8 mouse cellular contexts compared by ENCODE assay signal in genomic region chr3:142560296-142560948, GRCm38 (mm10). TPM values are rescaled to one million over a fixed set of nuclear protein-coding genes. Genes with fewer than 3 reads are reported as not detected.
DNase-seq lines count a peak whose midpoint lies in the region; ATAC-seq and TF ChIP-seq lines count a peak whose summit lies in the region.

No protein-coding gene starts in this region.

- no peaks in the 10 kb centered on the region for H3K36me3 ChIP-seq in ES-Bruce4 (ENCODE audit: control insufficient read depth, insufficient read depth, low read length, poor library complexity, severe bottlenecking)
- no peaks in the 10 kb centered on the region for H3K36me3 ChIP-seq in forebrain, embryonic 12.5 days (replicated peaks)
- H3K36me3 ChIP-seq in heart, postnatal 0 days (replicated peaks; ENCODE audit: control insufficient read depth, insufficient read depth, low read length) = no peaks in the 10 kb centered on the region
- H3K36me3 ChIP-seq in liver, embryonic 15.5 days (replicated peaks) = no peaks in the 10 kb centered on the region
- no peaks in the 10 kb centered on the region for H3K36me3 ChIP-seq in neural tube, embryonic 11.5 days (ENCODE audit: control insufficient read depth, insufficient read depth, low read length)
- no peaks in the 10 kb centered on the region for H3K36me3 ChIP-seq in stomach, postnatal 0 days (ENCODE audit: control insufficient read depth, insufficient read depth, low read length)

- no peaks in the 10 kb centered on the region for H3K4me1 ChIP-seq in ES-Bruce4 (ENCODE audit: control insufficient read depth, insufficient read depth, low read length)
- peaks cover 4% of the 10 kb centered on the region for H3K4me1 ChIP-seq in forebrain, embryonic 12.5 days
- no peaks in the 10 kb centered on the region for H3K4me1 ChIP-seq in heart, postnatal 0 days (ENCODE audit: control insufficient read depth, insufficient read depth)
- H3K4me1 ChIP-seq in liver, embryonic 15.5 days (replicated peaks) = no peaks in the 10 kb centered on the region; the same call in 1 of the 2 replicates
- H3K4me1 ChIP-seq in neural tube, embryonic 11.5 days (ENCODE audit: control insufficient read depth, insufficient read depth, low read length) = no peaks in the 10 kb centered on the region
- no peaks in the 10 kb centered on the region for H3K4me1 ChIP-seq in stomach, postnatal 0 days (replicated peaks; ENCODE audit: control insufficient read depth, insufficient read depth)

- H3K4me2 ChIP-seq in forebrain, embryonic 12.5 days = peak overlapping the region; percentile 44
- H3K4me2 ChIP-seq in heart, postnatal 0 days (ENCODE audit: low read depth, low read length) = peak overlapping the region; percentile 61
- peak overlapping the region; percentile 60 for H3K4me2 ChIP-seq in liver, embryonic 15.5 days
- peak overlapping the region; percentile 33 for H3K4me2 ChIP-seq in neural tube, embryonic 11.5 days (ENCODE audit: low read depth)
- peak overlapping the region; percentile 57 for H3K4me2 ChIP-seq in stomach, postnatal 0 days (replicated peaks; ENCODE audit: low read depth)

- 0 out of 2 replicates have a peak overlapping the region, but pooled peaks have one; percentile 2 for H3K4me3 ChIP-seq in ES-Bruce4 (ENCODE audit: low read depth, low read length)
- H3K4me3 ChIP-seq in forebrain, embryonic 12.5 days (replicated peaks) = peak overlapping the region; percentile 26; the same call in 1 of the 2 replicates
- peak overlapping the region; percentile 60 for H3K4me3 ChIP-seq in heart, postnatal 0 days (ENCODE audit: low read depth, low read length)
- H3K4me3 ChIP-seq in liver, embryonic 15.5 days (replicated peaks) = peak overlapping the region; percentile 48
- H3K4me3 ChIP-seq in neural tube, embryonic 11.5 days (ENCODE audit: low read depth, low read length) = peak overlapping the region; percentile 15; the same call in 1 of the 2 replicates
- peak overlapping the region; percentile 40 for H3K4me3 ChIP-seq in stomach, postnatal 0 days (ENCODE audit: low read depth, low read length)

- TF ChIP-seq CTCF in ES-Bruce4 (IDR thresholded peaks at IDR 0.05; ENCODE audit: low read depth, low read length) = peak; percentile 99
- TF ChIP-seq CTCF in heart, postnatal 0 days (IDR thresholded peaks at IDR 0.05; ENCODE audit: low read depth) = peak; percentile 99
- TF ChIP-seq CTCF in stomach, postnatal 0 days (IDR thresholded peaks at IDR 0.05; ENCODE audit: low read depth) = peak; percentile 99

- no peak for TF ChIP-seq POLR2A in ES-Bruce4 (IDR thresholded peaks at IDR 0.05; ENCODE audit: insufficient read depth, low read length)

- no peaks in the 10 kb centered on the region for H3K9me3 ChIP-seq in ES-Bruce4 (replicated peaks; ENCODE audit: control insufficient read depth, insufficient read depth, low read length, poor library complexity, severe bottlenecking)
- H3K9me3 ChIP-seq in forebrain, embryonic 12.5 days = no peaks in the 10 kb centered on the region
- no peaks in the 10 kb centered on the region for H3K9me3 ChIP-seq in heart, postnatal 0 days (replicated peaks; ENCODE audit: control insufficient read depth, low read length)
- H3K9me3 ChIP-seq in liver, embryonic 15.5 days (replicated peaks) = no peaks in the 10 kb centered on the region
- no peaks in the 10 kb centered on the region for H3K9me3 ChIP-seq in neural tube, embryonic 11.5 days (ENCODE audit: control insufficient read depth, low read length)
- no peaks in the 10 kb centered on the region for H3K9me3 ChIP-seq in stomach, postnatal 0 days (ENCODE audit: control insufficient read depth, low read length)

- DNase-seq in c-Kit-positive CD71-positive TER-119-positive erythroid progenitor cells, embryonic 14.5 days (ENCODE audit: low spot score) = peak; percentile 60
- peak; percentile 84 for DNase-seq in heart, postnatal 0 days (ENCODE audit: low spot score)
- DNase-seq in kidney, postnatal 36 days = peak; percentile 88 to 93
- peak; percentile 92 for DNase-seq in neural tube, embryonic 11.5 days (ENCODE audit: low spot score)
- peak; percentile 80 for DNase-seq in stomach, postnatal 0 days (ENCODE audit: low spot score)

- TF ChIP-seq EP300 in ES-Bruce4 (IDR thresholded peaks at IDR 0.05; ENCODE audit: insufficient read depth, low read depth, low read length) = 0 out of 2 replicates have a peak, but pooled peaks have one; percentile 42
- TF ChIP-seq EP300 in heart, postnatal 0 days (IDR thresholded peaks at IDR 0.05; ENCODE audit: low read depth) = no peak
- no peak for TF ChIP-seq EP300 in stomach, postnatal 0 days (optimal IDR thresholded peaks at IDR 0.05)

- 20% methylated on average over 12 of the region's 12 CpGs for WGBS in forebrain, embryonic 12.5 days
- 10% methylated on average over 12 of the region's 12 CpGs for WGBS in heart, postnatal 0 days
- 3% methylated on average over 12 of the region's 12 CpGs for WGBS in liver, embryonic 15.5 days (ENCODE audit: insufficient replicate concordance)
- 20% methylated on average over 12 of the region's 12 CpGs for WGBS in neural tube, embryonic 11.5 days
- WGBS in stomach, postnatal 0 days = 3% methylated on average over 12 of the region's 12 CpGs

- H3K27ac ChIP-seq in ES-Bruce4 (ENCODE audit: insufficient read depth, low read length) = no peak overlapping the region
- no peak overlapping the region for H3K27ac ChIP-seq in forebrain, embryonic 12.5 days
- H3K27ac ChIP-seq in heart, postnatal 0 days (ENCODE audit: low read depth) = peak overlapping the region; percentile 82
- H3K27ac ChIP-seq in liver, embryonic 15.5 days (replicated peaks) = no peak overlapping the region
- H3K27ac ChIP-seq in neural tube, embryonic 11.5 days (ENCODE audit: low read depth, low read length) = no peak overlapping the region
- H3K27ac ChIP-seq in stomach, postnatal 0 days (replicated peaks) = peak overlapping the region; percentile 69

- peak; percentile 83 for ATAC-seq in forebrain, embryonic 12.5 days (ENCODE audit: low FRiP score)
- peak; percentile 81 for ATAC-seq in heart, postnatal 0 days (ENCODE audit: insufficient read depth, low read depth)
- peak; percentile 49; the same call in 1 of the 2 replicates for ATAC-seq in liver, embryonic 15.5 days (ENCODE audit: insufficient read depth)
- ATAC-seq in neural tube, embryonic 11.5 days (ENCODE audit: insufficient read depth, low FRiP score, low TSS enrichment) = peak; percentile 91
- peak; percentile 84 for ATAC-seq in stomach, postnatal 0 days (ENCODE audit: low FRiP score, low TSS enrichment)

- no peak overlapping the region for H3K9ac ChIP-seq in ES-Bruce4 (ENCODE audit: low read depth, poor library complexity, severe bottlenecking)
- H3K9ac ChIP-seq in forebrain, embryonic 12.5 days = 0 out of 2 replicates have a peak overlapping the region, but pooled peaks have one; percentile 25
- peak overlapping the region; percentile 54 for H3K9ac ChIP-seq in heart, postnatal 0 days (replicated peaks; ENCODE audit: low read depth, low read length)
- no peak overlapping the region for H3K9ac ChIP-seq in liver, embryonic 15.5 days
- no peak overlapping the region for H3K9ac ChIP-seq in neural tube, embryonic 11.5 days (ENCODE audit: low read length)
- H3K9ac ChIP-seq in stomach, postnatal 0 days (ENCODE audit: low read length) = peak overlapping the region; percentile 47; the same call in 1 of the 2 replicates

- no peaks in the 10 kb centered on the region for H3K27me3 ChIP-seq in ES-Bruce4 (ENCODE audit: control insufficient read depth, insufficient read depth, low read length, poor library complexity, severe bottlenecking)
- no peaks in the 10 kb centered on the region for H3K27me3 ChIP-seq in forebrain, embryonic 12.5 days
- H3K27me3 ChIP-seq in heart, postnatal 0 days (ENCODE audit: control insufficient read depth, insufficient read depth, low read length) = no peaks in the 10 kb centered on the region
- H3K27me3 ChIP-seq in liver, embryonic 15.5 days = no peaks in the 10 kb centered on the region
- no peaks in the 10 kb centered on the region for H3K27me3 ChIP-seq in neural tube, embryonic 11.5 days (ENCODE audit: control insufficient read depth, insufficient read depth, low read length)
- no peaks in the 10 kb centered on the region for H3K27me3 ChIP-seq in stomach, postnatal 0 days (ENCODE audit: control insufficient read depth, insufficient read depth, low read length)

RNA-seq across cellular contexts. Expression of gene Gbp3, which starts 0.6 kb away (rescaled TPM):
- 8.7 and 10.2 TPM in 2 replicates for polyA plus RNA-seq in ES-Bruce4 (2011; ENCODE audit: insufficient read depth, insufficient read length, low read depth, missing spikeins)
- 0.38 and 0.74 TPM in 2 replicates for polyA plus RNA-seq in forebrain, embryonic 12.5 days (2016; fragmentation: Nextera tagmentation; extraction: Ambion mirVana)
- total RNA-seq in heart, postnatal 0 days (2014; rRNA removed; ENCODE audit: low replicate concordance) = 14.4 and 30.1 TPM in 2 replicates
- polyA plus RNA-seq in heart, postnatal 0 days (2015; fragmentation: Nextera tagmentation; extraction: Ambion mirVana) = 5.3 and 6.0 TPM in 2 replicates
- 1.5 and 1.6 TPM in 2 replicates for polyA plus RNA-seq in liver, embryonic 15.5 days (2015; fragmentation: Nextera tagmentation; extraction: Ambion mirVana)
- polyA plus RNA-seq in neural tube, embryonic 11.5 days (2014; fragmentation: Nextera tagmentation; extraction: Ambion mirVana) = 0.39 and 0.46 TPM in 2 replicates
- polyA plus RNA-seq in stomach, postnatal 0 days (2015; fragmentation: Nextera tagmentation; extraction: Ambion mirVana) = 2.9 and 3.2 TPM in 2 replicates

RNA-seq across cellular contexts. Expression of gene Gbp7, which starts 30.3 kb away (rescaled TPM):
- 8.7 and 10.6 TPM in 2 replicates for polyA plus RNA-seq in ES-Bruce4 (2011; ENCODE audit: insufficient read depth, insufficient read length, low read depth, missing spikeins)
- 1.1 and 1.3 TPM in 2 replicates for polyA plus RNA-seq in forebrain, embryonic 12.5 days (2016; fragmentation: Nextera tagmentation; extraction: Ambion mirVana)
- 5.4 and 6.0 TPM in 2 replicates for total RNA-seq in heart, postnatal 0 days (2014; rRNA removed; ENCODE audit: low replicate concordance)
- 5.3 and 5.4 TPM in 2 replicates for polyA plus RNA-seq in heart, postnatal 0 days (2015; fragmentation: Nextera tagmentation; extraction: Ambion mirVana)
- polyA plus RNA-seq in liver, embryonic 15.5 days (2015; fragmentation: Nextera tagmentation; extraction: Ambion mirVana) = 3.4 and 3.7 TPM in 2 replicates
- 0.64 and 1.1 TPM in 2 replicates for polyA plus RNA-seq in neural tube, embryonic 11.5 days (2014; fragmentation: Nextera tagmentation; extraction: Ambion mirVana)
- 3.8 and 4.2 TPM in 2 replicates for polyA plus RNA-seq in stomach, postnatal 0 days (2015; fragmentation: Nextera tagmentation; extraction: Ambion mirVana)

RNA-seq across cellular contexts. Expression of gene Gbp2b, which starts 34.2 kb away (rescaled TPM):
- 0.33 TPM in 1 of 2 replicates, not detected in the other for polyA plus RNA-seq in ES-Bruce4 (2011; ENCODE audit: insufficient read depth, insufficient read length, low read depth, missing spikeins)
- not detected in 2 replicates for polyA plus RNA-seq in forebrain, embryonic 12.5 days (2016; fragmentation: Nextera tagmentation; extraction: Ambion mirVana)
- total RNA-seq in heart, postnatal 0 days (2014; rRNA removed; ENCODE audit: low replicate concordance) = not detected in 2 replicates
- polyA plus RNA-seq in heart, postnatal 0 days (2015; fragmentation: Nextera tagmentation; extraction: Ambion mirVana) = not detected in 2 replicates
- polyA plus RNA-seq in liver, embryonic 15.5 days (2015; fragmentation: Nextera tagmentation; extraction: Ambion mirVana) = 0.02 TPM in 1 of 2 replicates, not detected in the other
- polyA plus RNA-seq in neural tube, embryonic 11.5 days (2014; fragmentation: Nextera tagmentation; extraction: Ambion mirVana) = not detected in 2 replicates
- not detected in 2 replicates for polyA plus RNA-seq in stomach, postnatal 0 days (2015; fragmentation: Nextera tagmentation; extraction: Ambion mirVana)

RNA-seq across cellular contexts. Expression of gene Gbp2, which starts 60.0 kb away (rescaled TPM):
- 90.1 and 97.5 TPM in 2 replicates for polyA plus RNA-seq in ES-Bruce4 (2011; ENCODE audit: insufficient read depth, insufficient read length, low read depth, missing spikeins)
- polyA plus RNA-seq in forebrain, embryonic 12.5 days (2016; fragmentation: Nextera tagmentation; extraction: Ambion mirVana) = 0.17 and 0.19 TPM in 2 replicates
- total RNA-seq in heart, postnatal 0 days (2014; rRNA removed; ENCODE audit: low replicate concordance) = 6.6 and 17.2 TPM in 2 replicates
- 3.0 and 3.6 TPM in 2 replicates for polyA plus RNA-seq in heart, postnatal 0 days (2015; fragmentation: Nextera tagmentation; extraction: Ambion mirVana)
- 2.3 and 2.7 TPM in 2 replicates for polyA plus RNA-seq in liver, embryonic 15.5 days (2015; fragmentation: Nextera tagmentation; extraction: Ambion mirVana)
- 0.09 and 0.21 TPM in 2 replicates for polyA plus RNA-seq in neural tube, embryonic 11.5 days (2014; fragmentation: Nextera tagmentation; extraction: Ambion mirVana)
- 2.8 and 3.7 TPM in 2 replicates for polyA plus RNA-seq in stomach, postnatal 0 days (2015; fragmentation: Nextera tagmentation; extraction: Ambion mirVana)

Comparison
In these comparisons a context has a peak if more than half of its experiments do, and no peak if none do; other contexts are left out.
1. H3K27ac ChIP-seq: peak in heart, postnatal 0 days (single experiment) and stomach, postnatal 0 days (single experiment); none in ES-Bruce4 (single experiment), forebrain, embryonic 12.5 days (single experiment), liver, embryonic 15.5 days (single experiment) and neural tube, embryonic 11.5 days (single experiment).
2. H3K4me3 ChIP-seq: peak in every context shown above with its lines; median percentile 60 in heart, postnatal 0 days; 48 in liver, embryonic 15.5 days; 40 in stomach, postnatal 0 days; 26 in forebrain, embryonic 12.5 days; 15 in neural tube, embryonic 11.5 days; 2 in ES-Bruce4.
3. H3K9ac ChIP-seq: peak in forebrain, embryonic 12.5 days (single experiment), heart, postnatal 0 days (single experiment) and stomach, postnatal 0 days (single experiment); none in ES-Bruce4 (single experiment), liver, embryonic 15.5 days (single experiment) and neural tube, embryonic 11.5 days (single experiment).
4. Peak in every context shown above with its lines, with median percentiles within 50 percentile points of each other: CTCF ChIP-seq, DNase-seq, ATAC-seq and H3K4me2 ChIP-seq.